Mouse (Mus musculus) heart, embryonic 13.5 days (tissue): ENCODE data around the gene Lonrf2. TPM values are rescaled to one million over a fixed set of nuclear protein-coding genes. Genes with fewer than 3 reads are reported as not detected.

Experiments
- ATAC-seq: fragments of 200-750 bp; cut with Nextera tagmentation; 2 replicates; pipeline ENCODE4 v1.8.0; 2017; ENCODE audit warnings: moderate TSS enrichment; ENCODE audit not compliant: insufficient number of reproducible peaks, low FRiP score, low TSS enrichment; ENCODE audit errors: extremely low read depth
- H3K27ac ChIP-seq: fragments of 300-500 bp; sonication (generic); replicated peaks from 2 replicates; pipeline ENCODE4 v1.5.1; 2015; ENCODE audit warnings: moderate library complexity, mild to moderate bottlenecking, inconsistent platforms
- H3K27me3 ChIP-seq: fragments of 300-500 bp; sonication (generic); replicated peaks from 2 replicates; pipeline ENCODE4 v1.6.1; 2015; ENCODE audit warnings: mild to moderate bottlenecking, inconsistent platforms
- H3K36me3 ChIP-seq: fragments of 300-500 bp; sonication (generic); 2 replicates; pipeline ENCODE4 v1.6.1; 2015; ENCODE audit warnings: mild to moderate bottlenecking, inconsistent platforms
- H3K4me1 ChIP-seq: fragments of 300-500 bp; sonication (generic); 2 replicates; pipeline ENCODE4 v1.6.1; 2015; ENCODE audit warnings: inconsistent platforms
- H3K4me2 ChIP-seq: fragments of 300-500 bp; sonication (generic); 2 replicates; pipeline ENCODE4 v1.6.1; 2015; ENCODE audit warnings: inconsistent platforms, mild to moderate bottlenecking, moderate library complexity
- H3K4me3 ChIP-seq: fragments of 300-500 bp; sonication (generic); 2 replicates; pipeline ENCODE4 v1.5.1; 2015; ENCODE audit warnings: moderate library complexity, mild to moderate bottlenecking, inconsistent platforms
- H3K9ac ChIP-seq: fragments of 300-500 bp; sonication (generic); 2 replicates; pipeline ENCODE4 v1.6.1; 2015; ENCODE audit warnings: inconsistent platforms, mild to moderate bottlenecking, moderate library complexity
- H3K9me3 ChIP-seq: fragments of 300-500 bp; sonication (generic); 2 replicates; pipeline ENCODE4 v1.6.1; 2016; ENCODE audit warnings: inconsistent platforms
- WGBS: fragments of 180-500 bp; shearing (Covaris S2); methylation state at CpG from one replicate; pipeline ENCODE4 v1.1.7; 2015; ENCODE audit warnings: mixed read lengths; 5-methylcytosine and 5-hydroxymethylcytosine counted together
- polyA plus RNA-seq: library from polyadenylated mRNA; unstranded; fragments of >200 nt; fragmentation: Nextera tagmentation; extraction: Ambion mirVana; gene quantifications from 2 replicates; pipeline ENCODE4 v1.2.1, GENCODE M21; 2015

Gene Lonrf2
- polyA plus RNA-seq, 1 experiment from 2014 or later, result 0.52 TPM

DNA sequence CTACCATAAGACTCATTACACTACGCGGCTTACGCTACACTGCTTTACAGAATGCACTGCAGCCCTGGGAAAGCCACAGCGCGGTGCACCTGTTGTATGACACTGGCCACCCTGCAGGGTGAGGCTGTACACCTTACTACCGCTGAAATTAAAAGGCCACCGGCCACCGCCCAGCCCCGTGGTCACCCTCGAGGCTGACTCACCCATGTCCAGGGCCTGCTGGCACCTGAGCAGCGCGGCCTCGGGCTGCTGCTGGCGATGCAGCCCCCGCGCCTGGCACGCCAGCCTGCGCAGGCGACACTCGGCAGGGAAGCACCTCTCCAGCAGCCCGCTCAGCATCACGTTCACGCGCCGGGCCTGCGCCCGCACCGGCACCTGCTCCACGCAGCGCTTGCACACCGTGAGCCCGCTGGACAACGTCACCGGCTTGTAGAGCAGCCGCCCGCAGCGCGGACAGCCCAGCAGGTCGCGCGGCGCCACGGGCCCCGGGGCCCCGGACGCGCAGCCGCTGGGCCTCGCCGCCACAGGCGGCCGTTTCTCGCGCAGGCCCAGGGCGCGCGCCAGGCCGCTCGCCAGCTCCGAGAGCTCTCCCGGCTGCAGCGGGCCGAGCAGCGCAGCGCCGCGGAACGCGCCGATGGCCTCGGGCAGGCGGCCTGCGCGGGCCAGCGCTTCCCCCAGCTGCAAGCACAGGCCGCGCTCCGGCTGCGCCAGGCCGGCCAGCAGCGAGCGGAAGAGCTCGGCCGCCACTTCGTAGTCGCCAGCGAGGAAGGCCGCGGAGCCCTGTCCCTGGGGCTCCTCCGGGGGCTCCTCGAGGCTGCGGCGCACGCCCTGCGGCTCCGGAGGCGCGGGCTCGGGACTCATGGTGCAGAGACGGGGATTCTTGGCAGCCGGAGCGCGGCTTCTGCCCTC lies 689 bp downstream of the Lonrf2 start:
- Histone ChIP-seq H3K4me3 (peak overlapping the region; percentile 72), H3K4me1 (peaks cover 6% of the 10 kb centered on the region), H3K36me3 (no peaks in the 10 kb centered on the region), H3K9ac (peak overlapping the region; percentile 86), H3K9me3 (no peaks in the 10 kb centered on the region), H3K27me3 (peaks cover 49% of the 10 kb centered on the region), H3K27ac (0 out of 2 replicates have a peak overlapping the region, but pooled peaks have one; percentile 12), H3K4me2 (peak overlapping the region; percentile 99)
- 3% methylated on average over 103 of the region's 103 CpGs for WGBS
- peak; percentile 37; the same call in 1 of the 2 replicates for ATAC-seq

DNA sequence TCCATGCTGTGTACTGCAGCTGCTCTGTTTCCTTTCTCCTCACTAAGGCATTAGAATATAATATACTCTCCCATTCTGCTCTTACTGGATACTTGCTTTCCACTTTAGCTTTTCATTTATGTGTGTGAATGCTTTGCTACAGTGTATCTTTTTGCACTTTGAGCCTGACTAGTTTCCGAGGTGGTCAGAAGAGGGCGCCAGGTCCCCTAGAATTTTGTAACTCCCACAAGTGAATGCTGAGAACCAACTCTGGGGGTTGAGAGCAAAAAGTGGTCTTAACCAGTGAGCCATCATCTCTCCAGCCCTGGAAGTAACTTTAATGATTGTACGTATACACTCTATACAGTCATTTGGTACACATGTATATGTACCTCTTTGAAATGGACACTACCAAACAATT lies 1.6 kb downstream of the Lonrf2 start:
- Histone ChIP-seq H3K9ac (no peak overlapping the region), H3K4me3 (no peak overlapping the region; the same call in 1 of the 2 replicates), H3K27ac (no peak overlapping the region), H3K4me2 (peak overlapping the region; percentile 99), H3K9me3 (no peaks in the 10 kb centered on the region), H3K36me3 (no peaks in the 10 kb centered on the region), H3K27me3 (peaks cover 49% of the 10 kb centered on the region), H3K4me1 (peaks cover 6% of the 10 kb centered on the region)
- 34% methylated on average over 3 of the region's 3 CpGs for WGBS
- no peak for ATAC-seq

DNA sequence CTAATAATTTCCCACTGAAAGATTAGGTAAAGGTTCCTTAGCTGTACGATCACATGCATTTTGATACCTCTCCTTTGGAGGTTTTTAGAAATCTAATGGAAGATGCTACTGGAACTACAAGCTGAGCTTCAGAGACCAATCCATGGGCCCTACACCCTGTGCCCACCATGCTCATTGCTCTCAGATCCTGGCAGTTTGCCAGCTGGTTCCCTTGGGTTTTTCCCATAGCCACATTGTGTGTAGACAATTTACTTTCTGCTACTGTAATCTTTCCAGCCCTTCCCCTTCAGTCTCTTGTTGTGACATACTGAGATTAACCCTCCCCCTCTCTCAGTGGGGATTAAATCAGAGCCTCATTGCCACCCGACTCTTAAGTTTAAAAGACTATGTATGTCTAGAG lies 11.6 kb downstream of the Lonrf2 start:
- Histone ChIP-seq H3K27me3 (peaks cover 7% of the 10 kb centered on the region), H3K4me1 (no peaks in the 10 kb centered on the region), H3K9me3 (no peaks in the 10 kb centered on the region), H3K4me2 (no peak overlapping the region), H3K27ac (no peak overlapping the region), H3K9ac (no peak overlapping the region), H3K36me3 (no peaks in the 10 kb centered on the region), H3K4me3 (no peak overlapping the region)
- WGBS, result 63% methylated on average over 2 of the region's 2 CpGs
- no peak for ATAC-seq

DNA sequence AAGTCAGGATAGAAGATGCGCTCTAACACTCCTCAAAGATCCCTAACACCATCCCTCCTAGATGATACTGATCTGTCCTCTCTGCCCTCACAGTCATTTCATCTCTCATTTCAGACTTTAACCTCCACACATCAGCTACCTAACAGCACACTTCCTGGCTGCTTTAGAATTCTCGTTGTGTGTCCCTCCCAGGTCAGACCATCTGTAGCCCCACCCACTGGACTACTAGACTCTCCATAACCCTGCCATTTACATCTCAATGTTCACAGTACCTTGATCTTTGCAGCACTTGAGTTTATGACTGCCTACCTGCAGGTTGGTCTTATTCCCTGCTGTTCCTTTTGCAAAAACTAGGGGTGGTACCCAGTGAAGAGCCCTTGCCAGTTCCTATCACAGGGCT lies 12.7 kb downstream of the Lonrf2 start:
- no peak overlapping the region for H3K9ac ChIP-seq
- H3K4me1 ChIP-seq, result no peaks in the 10 kb centered on the region
- H3K4me3 ChIP-seq, result no peak overlapping the region
- 66% methylated on average over 2 of the region's 2 CpGs for WGBS
- no peak overlapping the region for H3K4me2 ChIP-seq
- ATAC-seq, result no peak
- no peaks in the 10 kb centered on the region for H3K36me3 ChIP-seq
- no peaks in the 10 kb centered on the region for H3K9me3 ChIP-seq
- H3K27ac ChIP-seq, result no peak overlapping the region
- H3K27me3 ChIP-seq, result peaks cover 7% of the 10 kb centered on the region

DNA sequence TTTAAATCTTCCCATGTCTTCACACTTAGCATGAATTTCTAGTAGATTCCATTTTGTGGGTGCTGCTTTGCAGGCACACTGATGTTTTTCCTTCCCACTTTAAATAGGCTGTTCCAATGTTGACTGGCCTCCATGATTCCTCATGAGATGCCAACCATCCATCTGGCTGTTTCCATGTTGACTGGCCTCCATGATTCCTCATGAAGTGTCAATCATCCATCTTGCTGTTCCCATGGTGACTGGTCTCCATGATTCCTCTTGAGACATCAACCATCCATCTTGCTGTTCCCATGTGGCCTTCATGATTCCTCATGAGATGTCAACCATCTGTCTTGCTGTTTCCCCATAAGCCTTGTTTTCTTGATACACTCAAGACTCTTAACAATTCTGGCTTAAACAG lies 16.8 kb downstream of the Lonrf2 start:
- Histone ChIP-seq H3K4me1 (peaks cover 6% of the 10 kb centered on the region; the same call in 1 of the 2 replicates), H3K27me3 (peaks cover 7% of the 10 kb centered on the region), H3K36me3 (no peaks in the 10 kb centered on the region), H3K4me3 (no peak overlapping the region), H3K27ac (no peak overlapping the region), H3K4me2 (no peak overlapping the region), H3K9me3 (no peaks in the 10 kb centered on the region), H3K9ac (no peak overlapping the region)
- ATAC-seq, result no peak

DNA sequence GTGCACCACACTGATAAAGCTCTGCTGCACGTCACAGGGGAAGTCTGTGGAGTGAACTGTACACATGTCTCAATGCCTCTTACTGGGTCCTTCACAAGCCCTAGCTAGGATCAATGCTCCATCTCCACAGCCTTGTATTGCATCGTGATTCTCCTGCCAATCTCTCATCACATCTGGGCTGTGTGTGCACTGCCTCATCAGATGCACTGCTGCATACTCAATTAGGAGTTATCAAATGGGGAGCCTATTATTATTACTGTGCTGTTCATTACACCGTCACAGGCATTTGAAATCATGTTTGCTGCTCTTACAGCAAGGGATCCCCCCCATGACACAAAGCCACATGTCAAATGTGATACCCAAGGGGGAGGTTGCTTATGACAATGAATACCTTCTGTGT lies 18.8 kb downstream of the Lonrf2 start:
- Histone ChIP-seq H3K9me3 (no peaks in the 10 kb centered on the region), H3K4me1 (peaks cover 6% of the 10 kb centered on the region; the same call in 1 of the 2 replicates), H3K4me3 (no peak overlapping the region), H3K9ac (no peak overlapping the region), H3K27ac (no peak overlapping the region), H3K4me2 (no peak overlapping the region), H3K36me3 (0 out of 2 replicates have a peak, but pooled peaks cover 5% of the 10 kb centered on the region), H3K27me3 (no peaks in the 10 kb centered on the region; the same call in 1 of the 2 replicates)
- 69% methylated on average over 3 of the region's 3 CpGs for WGBS
- ATAC-seq, result no peak

DNA sequence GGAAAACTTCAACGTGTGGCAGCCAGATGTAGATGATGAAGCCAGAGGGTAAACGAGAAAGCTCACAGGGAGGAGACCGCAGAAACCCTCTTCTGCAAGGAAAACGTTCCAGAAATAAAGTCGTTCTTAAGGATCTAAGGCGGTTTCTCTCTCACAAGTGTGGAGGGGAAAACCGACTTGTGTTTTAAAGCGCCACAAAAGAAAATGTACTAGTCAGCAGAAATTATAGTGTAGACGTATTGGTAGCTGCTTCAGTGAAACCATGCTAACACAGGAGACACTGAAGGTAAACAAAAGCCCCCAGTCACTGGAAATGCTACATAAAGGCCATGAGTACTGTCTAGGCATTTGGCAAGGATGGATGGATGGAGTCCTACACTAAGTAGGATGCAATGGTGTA lies 19.2 kb downstream of the Lonrf2 start:
- H3K4me2 ChIP-seq, result no peak overlapping the region
- H3K4me3 ChIP-seq, result no peak overlapping the region
- WGBS, result 70% methylated on average over 9 of the region's 9 CpGs
- H3K9ac ChIP-seq, result no peak overlapping the region
- ATAC-seq, result no peak
- H3K27me3 ChIP-seq, result no peaks in the 10 kb centered on the region; the same call in 1 of the 2 replicates
- no peak overlapping the region for H3K27ac ChIP-seq
- H3K36me3 ChIP-seq, result peaks cover 7% of the 10 kb centered on the region
- no peaks in the 10 kb centered on the region for H3K9me3 ChIP-seq
- H3K4me1 ChIP-seq, result peaks cover 6% of the 10 kb centered on the region; the same call in 1 of the 2 replicates

DNA sequence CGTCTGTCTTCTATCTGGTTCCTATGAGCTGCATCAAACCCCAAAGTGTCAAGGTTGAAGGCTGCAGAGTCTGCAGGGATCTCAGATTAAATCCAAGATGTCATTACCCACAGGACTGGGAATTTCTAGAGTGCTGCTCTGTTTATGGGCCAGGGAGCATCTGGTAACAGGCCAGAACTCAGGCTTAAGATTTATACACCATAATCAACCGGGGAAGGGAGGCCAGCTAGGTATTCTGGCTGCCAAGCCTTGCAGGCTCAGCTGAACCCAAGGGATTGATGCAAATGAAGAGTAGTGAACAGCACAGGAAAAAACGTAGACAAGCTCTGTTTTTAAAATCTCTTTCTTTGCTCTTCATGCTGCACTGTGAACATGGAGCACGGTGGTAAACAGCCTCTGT lies 20.2 kb downstream of the Lonrf2 start:
- ATAC-seq, result no peak
- Histone ChIP-seq H3K27me3 (no peaks in the 10 kb centered on the region), H3K36me3 (peaks cover 14% of the 10 kb centered on the region)

DNA sequence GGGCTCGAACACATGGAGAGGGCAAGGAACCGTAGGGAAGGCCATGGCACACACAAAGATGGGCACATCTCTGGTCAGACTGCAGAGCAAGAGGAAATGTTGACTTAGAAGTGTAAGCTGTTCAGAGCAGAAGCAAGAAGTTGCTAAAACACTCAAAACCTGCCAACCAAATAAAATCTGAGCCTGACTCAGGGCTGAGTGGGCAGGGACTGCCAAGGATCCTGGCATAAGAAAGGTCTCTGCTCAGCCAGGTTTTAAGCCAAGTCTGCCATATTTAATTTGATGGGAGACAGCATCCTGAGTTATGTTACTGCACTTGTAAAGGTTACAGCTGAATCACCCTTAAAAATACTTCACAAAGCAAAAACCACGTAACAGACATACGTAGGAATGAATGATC lies 29.4 kb downstream of the Lonrf2 start:
- no peak for ATAC-seq
- H3K27ac ChIP-seq, result no peak overlapping the region
- H3K9ac ChIP-seq, result no peak overlapping the region
- WGBS, result 88% methylated on average over 4 of the region's 4 CpGs
- no peaks in the 10 kb centered on the region for H3K4me1 ChIP-seq
- no peaks in the 10 kb centered on the region for H3K9me3 ChIP-seq
- H3K27me3 ChIP-seq, result no peaks in the 10 kb centered on the region
- H3K4me2 ChIP-seq, result no peak overlapping the region
- peaks cover 22% of the 10 kb centered on the region for H3K36me3 ChIP-seq
- H3K4me3 ChIP-seq, result no peak overlapping the region

More for the DNA sequence above, 20.2 kb downstream of the Lonrf2 start:
- WGBS, result 53% methylated on average over 4 of the region's 4 CpGs
- Histone ChIP-seq H3K27ac (no peak overlapping the region), H3K9ac (no peak overlapping the region), H3K9me3 (no peaks in the 10 kb centered on the region), H3K4me1 (peaks cover 6% of the 10 kb centered on the region; the same call in 1 of the 2 replicates), H3K4me2 (no peak overlapping the region), H3K4me3 (no peak overlapping the region)

DNA sequence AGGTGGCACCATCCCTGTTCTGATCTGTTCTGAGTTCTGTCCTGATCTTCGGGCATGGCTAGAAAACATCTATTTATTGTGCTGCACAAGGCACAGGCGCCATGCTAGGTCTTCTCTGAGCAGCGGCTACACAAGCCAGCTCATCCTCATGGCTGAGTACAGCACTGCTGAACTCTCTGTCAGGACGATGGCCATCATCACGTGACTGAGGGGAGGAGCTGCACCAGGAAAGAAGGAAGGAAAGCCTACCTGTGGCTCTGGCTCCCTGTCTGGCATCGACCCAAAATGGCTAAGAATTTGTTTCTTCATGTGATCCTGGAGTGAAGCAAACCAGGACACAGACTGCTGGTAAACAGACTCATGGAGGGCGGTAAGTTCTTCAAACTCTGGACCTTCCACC lies 36.1 kb downstream of the Lonrf2 start:
- no peak overlapping the region for H3K27ac ChIP-seq
- WGBS, result 67% methylated on average over 7 of the region's 7 CpGs
- H3K4me3 ChIP-seq, result no peak overlapping the region
- H3K9ac ChIP-seq, result no peak overlapping the region
- H3K4me1 ChIP-seq, result no peaks in the 10 kb centered on the region
- H3K4me2 ChIP-seq, result no peak overlapping the region
- ATAC-seq, result no peak
- H3K9me3 ChIP-seq, result no peaks in the 10 kb centered on the region
- H3K36me3 ChIP-seq, result peaks cover 29% of the 10 kb centered on the region
- no peaks in the 10 kb centered on the region for H3K27me3 ChIP-seq

DNA sequence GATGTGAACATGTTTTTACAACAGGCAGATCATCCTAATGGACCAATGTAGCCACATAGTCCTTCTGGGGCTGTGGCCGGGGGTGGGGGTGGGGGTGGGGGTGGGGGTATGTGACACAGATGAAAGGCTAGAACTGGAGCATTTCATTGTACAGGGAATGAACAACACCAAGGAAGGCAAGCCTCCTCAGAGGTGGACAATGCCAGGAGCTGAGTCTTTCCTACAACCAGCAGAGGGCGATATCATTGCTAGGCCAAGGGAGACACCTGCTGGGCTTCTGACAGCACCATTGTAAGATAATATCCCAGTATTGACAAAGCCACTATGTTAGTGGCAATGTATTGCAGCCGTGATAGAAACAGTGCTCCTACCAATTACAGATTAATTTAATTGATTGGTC lies 37.2 kb downstream of the Lonrf2 start:
- 30% methylated on average over 3 of the region's 3 CpGs for WGBS
- Histone ChIP-seq H3K27ac (no peak overlapping the region), H3K9ac (no peak overlapping the region), H3K4me1 (no peaks in the 10 kb centered on the region), H3K4me3 (no peak overlapping the region), H3K27me3 (no peaks in the 10 kb centered on the region), H3K4me2 (no peak overlapping the region), H3K36me3 (peaks cover 29% of the 10 kb centered on the region), H3K9me3 (no peaks in the 10 kb centered on the region)
- ATAC-seq, result no peak

DNA sequence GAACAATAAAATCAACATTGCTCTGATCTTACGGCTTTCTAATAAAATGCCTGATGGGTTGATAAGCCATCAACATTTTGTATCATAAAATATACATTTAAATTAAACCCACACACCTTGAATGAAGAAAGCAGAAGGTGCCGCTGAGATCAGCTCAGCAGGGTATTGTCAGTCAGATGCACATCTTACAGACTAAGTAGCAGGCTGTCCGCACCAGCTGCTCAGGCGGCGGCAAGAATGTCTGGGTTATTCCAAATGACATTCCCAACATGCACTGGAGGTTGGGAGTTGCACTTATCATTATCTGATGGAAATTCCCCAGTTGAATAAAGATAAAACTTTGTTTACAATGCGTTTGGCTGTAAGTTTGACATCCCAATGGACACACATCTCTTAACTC lies 39.6 kb downstream of the Lonrf2 start:
- Histone ChIP-seq H3K4me3 (no peak overlapping the region), H3K27me3 (no peaks in the 10 kb centered on the region), H3K27ac (no peak overlapping the region), H3K4me1 (no peaks in the 10 kb centered on the region), H3K9me3 (no peaks in the 10 kb centered on the region), H3K36me3 (peaks cover 13% of the 10 kb centered on the region; the same call in 1 of the 2 replicates), H3K9ac (no peak overlapping the region), H3K4me2 (no peak overlapping the region)
- ATAC-seq, result no peak
- 64% methylated on average over 6 of the region's 6 CpGs for WGBS
